Mouse (Mus musculus): Measurements from ENCODE around the gene Jade2.

GRCm38 (mm10) chr11:51782721-51783120 is 74.7 kb downstream of the Jade2 start:
- no peak for TF ChIP-seq CTCF (IDR thresholded peaks at IDR 0.05; ENCODE audit: low read depth, low read length)
- no peak for TF ChIP-seq POLR2A (IDR thresholded peaks at IDR 0.05; ENCODE audit: extremely low read depth, insufficient read depth, low read length)
